Mouse (Mus musculus) embryo, embryonic 10.5 days (tissue): Measurements from ENCODE around the gene Thap7.

ENCODE experiments used
- DNase-seq: peaks from one replicate; pipeline ENCODE4 v3.0.0-alpha.2; 2015; ENCODE audit warnings: low spot score

Thap7 gene

GRCm38 (mm10) chr16:17532271-17532670 is 1.3 kb upstream of the Thap7 start:
- DNase-seq = peak; percentile 44

DNA sequence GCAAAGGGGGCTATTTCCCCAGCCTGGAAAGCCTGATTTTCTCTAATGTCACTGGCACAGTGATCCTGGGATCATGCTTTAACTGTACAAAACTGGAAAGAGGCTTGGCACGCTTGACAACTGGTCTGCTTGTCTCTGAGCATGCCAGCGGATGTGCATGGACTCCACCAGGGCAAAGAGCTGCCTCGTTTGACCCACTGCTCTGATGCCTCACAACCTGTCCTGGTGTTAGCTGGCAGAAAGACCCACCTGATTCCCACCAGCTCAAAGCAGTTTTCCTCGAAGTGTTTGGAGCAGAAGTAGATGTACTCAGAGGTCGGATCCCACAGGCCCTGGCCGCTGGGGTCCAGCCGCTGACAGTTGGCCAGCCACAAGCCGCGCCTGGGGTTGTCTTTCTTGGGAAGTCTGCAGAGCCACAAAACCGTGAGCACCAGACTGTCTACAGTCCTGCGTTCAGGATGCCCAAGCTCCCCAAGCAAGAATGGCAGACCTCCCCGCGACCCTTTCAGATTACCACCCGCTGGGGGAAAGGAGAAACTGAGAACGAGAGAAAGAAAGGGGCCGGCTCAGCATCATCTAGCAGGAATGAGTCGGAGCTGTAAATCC is 852 bp downstream of the Thap7 start:
- DNase-seq = no peak

DNA sequence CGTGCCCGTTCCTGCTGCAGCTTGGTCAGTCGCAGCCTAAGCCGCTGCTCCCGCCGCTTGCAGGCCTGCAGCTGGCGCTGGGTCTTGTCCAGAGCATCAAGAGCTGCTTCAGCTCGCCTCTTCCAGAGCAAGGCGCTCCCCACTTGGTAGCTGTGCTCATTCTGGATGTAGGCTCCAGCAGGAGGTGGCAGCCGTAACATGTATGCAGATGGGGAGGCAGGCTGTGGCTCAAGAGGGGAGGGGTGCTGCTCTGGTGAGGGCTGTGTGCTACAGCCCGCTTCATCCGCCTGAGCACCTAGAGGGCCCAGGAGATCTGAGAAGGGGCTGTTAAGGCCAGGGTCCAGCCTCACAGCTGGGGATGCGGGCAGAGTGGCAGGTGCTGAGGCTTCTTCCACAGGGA is 2.7 kb downstream of the Thap7 start:
- DNase-seq = no peak

DNA sequence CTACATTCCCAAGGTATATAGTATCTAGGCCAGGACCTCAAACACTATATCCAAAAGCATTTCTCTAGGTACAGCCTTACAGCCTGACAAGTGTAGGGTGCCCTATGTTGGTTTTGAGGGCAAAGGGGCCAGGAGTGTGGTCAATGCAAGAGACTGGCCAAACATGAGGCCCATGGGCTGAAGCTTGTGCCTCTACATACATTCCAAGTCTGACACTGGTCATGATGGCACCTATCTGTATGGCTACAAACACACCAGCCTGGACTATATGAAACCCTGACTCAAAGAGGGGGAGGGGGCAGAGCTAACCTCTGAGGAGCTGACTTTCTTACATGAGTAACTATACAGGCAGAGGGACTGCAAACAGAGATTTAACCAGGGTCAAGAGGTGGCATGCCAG is 3.3 kb downstream of the Thap7 start:
- DNase-seq = no peak

GRCm38 (mm10) chr16:17526223-17526622 is 4.7 kb downstream of the Thap7 start:
- no peak for DNase-seq

GRCm38 (mm10) chr16:17525524-17525923 is 5.4 kb downstream of the Thap7 start:
- DNase-seq = no peak

DNA sequence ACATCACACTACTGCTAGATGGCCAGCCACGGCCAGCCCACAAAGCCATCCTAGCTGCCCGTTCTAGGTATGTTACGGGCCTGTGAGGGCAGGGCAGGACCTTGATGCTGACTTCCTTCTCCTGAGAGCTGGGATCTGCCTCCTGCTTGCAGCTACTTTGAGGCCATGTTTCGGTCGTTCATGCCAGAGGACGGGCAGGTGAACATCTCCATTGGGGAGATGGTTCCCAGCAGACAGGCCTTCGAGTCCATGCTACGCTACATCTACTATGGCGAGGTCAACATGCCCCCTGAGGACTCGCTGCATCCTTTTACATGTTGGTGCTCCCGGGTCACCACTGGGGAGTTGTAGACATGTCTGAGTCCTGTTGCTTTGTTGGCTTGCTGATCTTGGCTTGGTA is 6.8 kb downstream of the Thap7 start:
- no peak for DNase-seq

GRCm38 (mm10) chr16:17518910-17519309 is 12.0 kb downstream of the Thap7 start:
- no peak for DNase-seq

DNA sequence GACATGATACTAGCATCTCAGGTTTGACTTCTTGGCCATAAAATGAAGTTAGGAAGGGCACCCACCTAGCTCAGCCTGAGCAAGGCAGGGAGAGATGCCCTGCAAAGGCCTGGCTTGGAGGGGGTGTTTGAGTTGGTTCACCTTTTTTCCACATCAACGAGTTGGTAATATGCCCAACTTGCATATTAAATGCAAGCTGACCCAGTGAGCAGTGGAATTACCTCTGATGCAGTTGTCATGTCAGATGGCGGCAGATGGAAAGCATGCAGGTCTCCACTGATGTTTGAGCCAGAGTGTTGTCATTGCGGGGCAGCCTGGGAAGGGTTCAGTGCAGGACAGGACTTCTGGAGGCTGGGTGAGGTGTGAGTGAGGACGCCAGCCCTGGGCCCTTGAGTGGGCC is 19.5 kb downstream of the Thap7 start:
- DNase-seq = no peak

DNA sequence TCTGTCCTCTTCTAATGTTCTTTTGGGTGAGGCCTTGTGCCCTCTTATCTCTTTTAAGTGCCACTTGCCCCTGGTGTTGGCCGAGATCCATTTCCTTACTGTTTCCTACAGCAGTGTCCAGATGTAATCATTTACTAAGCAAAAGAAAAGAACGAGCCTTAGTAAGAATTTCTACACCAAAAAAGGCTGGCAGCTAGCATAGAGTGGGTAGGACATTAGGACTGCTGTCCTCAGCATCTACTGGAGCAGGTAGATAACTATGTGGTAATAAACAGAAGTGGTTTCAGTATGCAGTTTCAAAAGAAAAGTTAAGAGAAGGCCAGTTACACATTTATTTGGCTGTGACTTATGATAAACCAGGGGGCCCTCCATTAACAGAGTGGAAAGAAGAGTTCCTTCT is 20.2 kb downstream of the Thap7 start:
- no peak for DNase-seq

- DNase-seq = no peak
Observed at GRCm38 (mm10) chr16:17510143-17510542, 20.8 kb downstream of the Thap7 start.

- no peak for DNase-seq
Observed at GRCm38 (mm10) chr16:17509240-17509597, 21.7 kb downstream of the Thap7 start.

GRCm38 (mm10) chr16:17508546-17509239 is 22.2 kb downstream of the Thap7 start, which contains the start of gene Lztr1:
Lztr1 (plus strand) TSS chr16:17508688.
- DNase-seq = peak; percentile 96

- DNase-seq = peak; percentile 19
Observed at GRCm38 (mm10) chr16:17508031-17508430, 22.9 kb downstream of the Thap7 start.

- no peak for DNase-seq
Observed at GRCm38 (mm10) chr16:17507018-17507552, 23.9 kb downstream of the Thap7 start.

DNA sequence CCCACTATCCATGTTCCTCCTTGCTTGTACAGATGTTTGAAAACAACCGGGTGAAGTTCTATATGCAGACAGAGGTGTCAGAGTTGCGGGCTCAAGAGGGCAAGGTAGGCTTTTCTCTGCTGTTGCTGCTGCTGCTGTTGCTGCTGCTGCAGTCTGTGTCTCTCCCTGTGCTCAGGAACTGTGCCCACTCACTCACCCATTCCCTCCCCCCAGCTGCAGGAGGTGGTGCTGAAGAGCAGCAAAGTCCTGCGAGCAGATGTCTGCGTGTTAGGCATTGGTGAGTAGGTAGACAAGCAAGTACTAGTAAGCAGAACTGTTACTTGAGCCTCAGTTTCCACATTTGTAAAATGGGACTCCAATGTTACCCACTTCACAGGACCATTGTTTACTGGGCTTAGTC is 28.3 kb downstream of the Thap7 start:
- no peak for DNase-seq

DNA sequence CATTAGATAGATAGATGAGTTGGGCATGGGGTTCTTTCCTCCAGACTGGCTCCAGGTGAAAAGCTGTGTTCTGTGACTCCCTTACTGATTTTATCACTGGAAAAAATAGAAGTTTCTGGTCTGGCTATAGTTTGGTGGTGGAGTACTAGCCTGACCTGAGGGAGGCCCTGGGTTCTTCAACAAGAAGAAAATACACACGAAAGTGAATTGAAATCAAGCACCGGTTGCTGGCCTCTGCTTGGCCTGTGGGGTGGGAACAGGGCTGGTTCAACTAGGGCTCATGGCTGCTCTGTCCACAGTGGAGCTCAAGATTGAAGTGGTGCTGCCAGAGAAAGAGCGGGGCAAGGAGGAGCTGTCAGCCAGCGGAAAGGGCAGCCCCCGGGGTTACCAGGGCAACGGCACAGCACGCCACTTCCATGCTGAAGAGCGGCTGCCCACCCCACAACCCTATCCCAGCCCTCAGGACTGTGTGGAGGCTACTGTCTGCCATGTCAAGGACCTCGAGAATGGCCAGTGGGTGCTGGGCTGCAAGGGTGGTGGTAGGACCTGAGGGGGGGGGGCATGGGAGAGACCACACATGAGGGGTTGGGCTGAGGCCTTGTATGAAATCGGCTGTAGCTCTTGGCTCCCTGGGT is 31.6 kb downstream of the Thap7 start:
- DNase-seq = peak; percentile 66

GRCm38 (mm10) chr16:17496499-17497305 is 34.2 kb downstream of the Thap7 start:
- no peak for DNase-seq

GRCm38 (mm10) chr16:17491896-17492561 is 38.9 kb downstream of the Thap7 start:
- DNase-seq = no peak

GRCm38 (mm10) chr16:17491154-17491553 is 39.8 kb downstream of the Thap7 start:
- no peak for DNase-seq

GRCm38 (mm10) chr16:17489469-17490111 is 41.3 kb downstream of the Thap7 start, which contains the start of gene Aifm3:
Aifm3 (plus strand) TSS chr16:17489611.
- DNase-seq = peak; percentile 19
